ENCODE assay signal across 7 mouse cellular contexts in genomic region chr11:59662877-59663775, GRCm38 (mm10). TPM values are rescaled to one million over a fixed set of nuclear protein-coding genes. Genes with fewer than 3 reads are reported as not detected.
A peak's percentile ranks its signal among the peaks of the same experiment; 100 is the strongest.
DNase-seq lines count a peak whose midpoint lies in the region; ATAC-seq and TF ChIP-seq lines count a peak whose summit lies in the region.

No protein-coding gene starts in this region.

- H3K9me3 ChIP-seq in forebrain, embryonic 14.5 days (replicated peaks; ENCODE audit: control insufficient read depth, low read length): no peaks in the 10 kb centered on the region
- H3K9me3 ChIP-seq in kidney, postnatal 0 days (replicated peaks; ENCODE audit: low read length): no peaks in the 10 kb centered on the region
- no peaks in the 10 kb centered on the region for H3K9me3 ChIP-seq in midbrain, embryonic 13.5 days

- no peak; the same call in 1 of the 2 replicates for ATAC-seq in forebrain, embryonic 14.5 days
- no peak for ATAC-seq in kidney, postnatal 0 days (replicated peaks; ENCODE audit: low FRiP score, low read depth)
- peak; percentile 44 for ATAC-seq in midbrain, embryonic 13.5 days

- peak overlapping the region; percentile 70 for H3K4me3 ChIP-seq in forebrain, embryonic 14.5 days (ENCODE audit: low read depth, low read length)
- peak overlapping the region; percentile 77 for H3K4me3 ChIP-seq in kidney, postnatal 0 days (replicated peaks; ENCODE audit: low read depth, low read length)
- H3K4me3 ChIP-seq in midbrain, embryonic 13.5 days (replicated peaks): peak overlapping the region; percentile 78

- H3K36me3 ChIP-seq in forebrain, embryonic 14.5 days (ENCODE audit: control insufficient read depth, insufficient read depth, low read length): no peaks in the 10 kb centered on the region
- no peaks in the 10 kb centered on the region for H3K36me3 ChIP-seq in kidney, postnatal 0 days (ENCODE audit: insufficient read depth, low read length)
- H3K36me3 ChIP-seq in midbrain, embryonic 13.5 days: no peaks in the 10 kb centered on the region

- no peak for TF ChIP-seq CTCF in kidney, postnatal 0 days (IDR thresholded peaks at IDR 0.05; ENCODE audit: low read depth)

- H3K27me3 ChIP-seq in forebrain, embryonic 14.5 days (replicated peaks; ENCODE audit: control insufficient read depth, insufficient read depth, low read length): no peaks in the 10 kb centered on the region
- H3K27me3 ChIP-seq in kidney, postnatal 0 days (ENCODE audit: insufficient read depth, low read length): no peaks in the 10 kb centered on the region
- no peaks in the 10 kb centered on the region for H3K27me3 ChIP-seq in midbrain, embryonic 13.5 days

- WGBS in forebrain, embryonic 14.5 days: 5% methylated on average over 30 of the region's 30 CpGs
- WGBS in kidney, postnatal 0 days: 2% methylated on average over 30 of the region's 30 CpGs
- 6% methylated on average over 30 of the region's 30 CpGs for WGBS in midbrain, embryonic 13.5 days

- peak overlapping the region; percentile 84 for H3K27ac ChIP-seq in forebrain, embryonic 14.5 days (ENCODE audit: low read depth, low read length)
- H3K27ac ChIP-seq in kidney, postnatal 0 days: peak overlapping the region; percentile 94
- H3K27ac ChIP-seq in midbrain, embryonic 13.5 days: peak overlapping the region; percentile 93

- peak overlapping the region; percentile 70 for H3K4me2 ChIP-seq in forebrain, embryonic 14.5 days (ENCODE audit: low read length)
- H3K4me2 ChIP-seq in kidney, postnatal 0 days (ENCODE audit: low read length): peak overlapping the region; percentile 88
- peak overlapping the region; percentile 77 for H3K4me2 ChIP-seq in midbrain, embryonic 13.5 days (replicated peaks)

- peaks cover 22% of the 10 kb centered on the region for H3K4me1 ChIP-seq in forebrain, embryonic 14.5 days (ENCODE audit: control insufficient read depth, insufficient read depth, low read length)
- H3K4me1 ChIP-seq in kidney, postnatal 0 days (replicated peaks; ENCODE audit: insufficient read depth, low read length): peaks cover 26% of the 10 kb centered on the region
- H3K4me1 ChIP-seq in midbrain, embryonic 13.5 days (replicated peaks): peaks cover 58% of the 10 kb centered on the region

- peak; percentile 36 for DNase-seq in right cerebral cortex, postnatal 25 days
- no peak for DNase-seq in right cerebral cortex, adult 18-20 months
- peak; percentile 34 for DNase-seq in adrenal gland, postnatal 14 days
- DNase-seq in forebrain, embryonic 14.5 days (ENCODE audit: low spot score): peak; percentile 18
- peak; percentile 50 for DNase-seq in kidney, postnatal 0 days (ENCODE audit: low spot score)
- peak; percentile 28 for DNase-seq in yolk sac, embryonic 10.5 days (ENCODE audit: low spot score)

- peak overlapping the region; percentile 86 for H3K9ac ChIP-seq in forebrain, embryonic 14.5 days (ENCODE audit: low read length)
- peak overlapping the region; percentile 90 for H3K9ac ChIP-seq in kidney, postnatal 0 days (ENCODE audit: low read depth, low read length)
- H3K9ac ChIP-seq in midbrain, embryonic 13.5 days (replicated peaks): peak overlapping the region; percentile 93

RNA-seq across cellular contexts. Expression of gene Mprip, which starts 2.0 kb away (rescaled TPM):
- 226 TPM in 2 replicates for total RNA-seq in adrenal gland, postnatal 14 days (2021)
- polyA plus RNA-seq in forebrain, embryonic 14.5 days (2014; fragmentation: Nextera tagmentation; extraction: Ambion mirVana): 55.6 and 63.4 TPM in 2 replicates
- 67.4 and 76.8 TPM in 2 replicates for polyA plus RNA-seq in kidney, postnatal 0 days (2015; fragmentation: Nextera tagmentation; extraction: Ambion mirVana)
- polyA plus RNA-seq in midbrain, embryonic 13.5 days (2015; fragmentation: Nextera tagmentation; extraction: Ambion mirVana): 37.1 and 39.3 TPM in 2 replicates
